Mouse (Mus musculus): ENCODE measurements at regions not wholly inside any gene's neighbourhood (a gene's known extent, or its start where the extent isn't known, plus 50 kb on each side); places are given as distances from the start of the nearest gene placed in this dataset.

- TF ChIP-seq POLR2A (IDR thresholded peaks at IDR 0.05; ENCODE audit: control insufficient read depth, low read depth, low read length): no peak
- no peak for TF ChIP-seq CTCF (IDR thresholded peaks at IDR 0.05; ENCODE audit: control insufficient read depth, insufficient read depth, insufficient replicate concordance, low read depth, low read length)
Measured at GRCm38 (mm10) chr4:124360578-124360908, 250.1 kb downstream of the 3100002H09Rik start.

All from testis, adult 2 months (tissue).